Mouse (Mus musculus) spleen, adult 2 months (tissue): Measurements from ENCODE around the gene Angel1. TPM values are rescaled to one million over a fixed set of nuclear protein-coding genes. Genes with fewer than 3 reads are reported as not detected.

Experiments used
- DNase-seq, 2 experiments: peaks; one replicate each; pipeline versions ENCODE4 v3.0.0 to v3.0.0-alpha.2; 2012 to 2021; ENCODE audit warnings: low spot score in 2 of 2, low read depth in 1 of 2
- H3K27ac ChIP-seq: fragments of 200-500 bp; 2 replicates; pipeline ENCODE4 v1.5.1; 2012; ENCODE audit warnings: low read length, inconsistent platforms; ENCODE audit not compliant: insufficient read depth
- H3K27me3 ChIP-seq: fragments of 200-500 bp; 2 replicates; pipeline ENCODE4 v1.6.1; 2012; ENCODE audit warnings: mild to moderate bottlenecking, moderate library complexity, low read length, inconsistent platforms; ENCODE audit not compliant: control insufficient read depth, insufficient read depth
- H3K36me3 ChIP-seq: fragments of 200-500 bp; 2 replicates; pipeline ENCODE4 v1.6.1; 2012; ENCODE audit warnings: mild to moderate bottlenecking, low read length, inconsistent platforms; ENCODE audit not compliant: control insufficient read depth, insufficient read depth
- H3K4me1 ChIP-seq: fragments of 200-500 bp; 2 replicates; pipeline ENCODE4 v1.6.1; 2011; ENCODE audit warnings: inconsistent platforms; ENCODE audit not compliant: control insufficient read depth, insufficient read depth, insufficient read length
- H3K4me3 ChIP-seq: fragments of 200-500 bp; 2 replicates; pipeline ENCODE4 v1.5.1; 2011; ENCODE audit warnings: mild to moderate bottlenecking, inconsistent platforms; ENCODE audit not compliant: insufficient read depth, insufficient read length; ENCODE audit errors: extremely low read depth
- CTCF ChIP-seq: fragments of 200-500 bp; IDR thresholded peaks from 2 replicates; pipeline ENCODE4 v1.5.1; 2011; ENCODE audit warnings: mild to moderate bottlenecking, inconsistent platforms; ENCODE audit not compliant: insufficient read depth, insufficient read length, insufficient replicate concordance; ENCODE audit errors: extremely low read depth
- POLR2A ChIP-seq: fragments of 200-500 bp; IDR thresholded peaks from 2 replicates; pipeline ENCODE4 v1.6.1; 2011; ENCODE audit warnings: low read depth, low read length, inconsistent platforms
- WGBS: fragments of 180-500 bp; shearing (Covaris S2); methylation state at CpG from one replicate; pipeline ENCODE4 v1.1.7; 2018; 5-methylcytosine and 5-hydroxymethylcytosine counted together
- polyA plus RNA-seq: library from polyadenylated mRNA; depleted of rRNA; stranded (reverse); fragments of >200 nt; gene quantifications from 2 replicates; pipeline ENCODE4 v1.2.3, GENCODE M21; 2012

The Angel1 gene
- polyA plus RNA-seq, 1 experiment = 5.0 TPM

GRCm38 (mm10) chr12:86680591-86681193 is 45.6 kb downstream of the Angel1 start:
- no peak overlapping the region for H3K27ac ChIP-seq
- TF ChIP-seq POLR2A = no peak
- TF ChIP-seq CTCF = no peak
- DNase-seq = no peak
- H3K27me3 ChIP-seq = peaks cover 7% of the 10 kb centered on the region
- WGBS = 54% methylated on average over 11 of the region's 11 CpGs
- H3K4me1 ChIP-seq = peaks cover 6% of the 10 kb centered on the region; the same call in 1 of the 2 replicates
- H3K4me3 ChIP-seq = no peak overlapping the region
- no peaks in the 10 kb centered on the region for H3K36me3 ChIP-seq

DNA sequence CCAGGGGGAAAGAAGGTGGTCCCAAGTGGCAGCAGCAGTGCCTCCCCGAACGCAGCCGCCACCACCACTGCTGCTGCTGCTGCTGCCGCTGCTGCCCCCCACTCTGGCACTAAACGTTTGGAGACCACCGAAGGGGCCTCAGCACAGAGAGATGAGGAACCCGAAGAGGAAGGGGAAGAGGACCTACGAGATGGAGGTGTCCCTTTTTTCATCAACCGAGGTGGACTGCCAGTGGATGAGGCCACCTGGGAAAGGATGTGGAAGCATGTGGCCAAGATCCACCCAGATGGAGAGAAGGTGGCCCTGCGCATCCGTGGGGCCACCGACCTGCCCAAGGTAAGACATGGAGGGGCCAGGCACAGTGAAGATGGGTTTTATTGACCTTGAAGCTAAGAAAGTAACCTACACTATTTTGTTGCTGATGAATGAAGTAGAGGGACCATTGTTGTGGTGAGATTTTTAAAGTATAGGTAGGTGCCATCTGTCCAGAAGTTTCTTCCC is 46.2 kb downstream of the Angel1 start:
- H3K27ac ChIP-seq = no peak overlapping the region
- H3K36me3 ChIP-seq = no peaks in the 10 kb centered on the region
- TF ChIP-seq CTCF (no peak), POLR2A (no peak)
- peaks cover 6% of the 10 kb centered on the region; the same call in 1 of the 2 replicates for H3K4me1 ChIP-seq
- H3K27me3 ChIP-seq = peaks cover 7% of the 10 kb centered on the region
- no peak for DNase-seq
- 53% methylated on average over 12 of the region's 12 CpGs for WGBS
- no peak overlapping the region for H3K4me3 ChIP-seq

GRCm38 (mm10) chr12:86679546-86679930 is 46.7 kb downstream of the Angel1 start:
- no peak overlapping the region for H3K27ac ChIP-seq
- WGBS = 19% methylated on average over 9 of the region's 9 CpGs
- DNase-seq = no peak
- H3K4me1 ChIP-seq = peaks cover 6% of the 10 kb centered on the region; the same call in 1 of the 2 replicates
- peak overlapping the region; percentile 58; the same call in 1 of the 2 replicates for H3K4me3 ChIP-seq
- TF ChIP-seq POLR2A = no peak
- TF ChIP-seq CTCF = no peak
- no peaks in the 10 kb centered on the region for H3K36me3 ChIP-seq
- peaks cover 7% of the 10 kb centered on the region for H3K27me3 ChIP-seq

DNA sequence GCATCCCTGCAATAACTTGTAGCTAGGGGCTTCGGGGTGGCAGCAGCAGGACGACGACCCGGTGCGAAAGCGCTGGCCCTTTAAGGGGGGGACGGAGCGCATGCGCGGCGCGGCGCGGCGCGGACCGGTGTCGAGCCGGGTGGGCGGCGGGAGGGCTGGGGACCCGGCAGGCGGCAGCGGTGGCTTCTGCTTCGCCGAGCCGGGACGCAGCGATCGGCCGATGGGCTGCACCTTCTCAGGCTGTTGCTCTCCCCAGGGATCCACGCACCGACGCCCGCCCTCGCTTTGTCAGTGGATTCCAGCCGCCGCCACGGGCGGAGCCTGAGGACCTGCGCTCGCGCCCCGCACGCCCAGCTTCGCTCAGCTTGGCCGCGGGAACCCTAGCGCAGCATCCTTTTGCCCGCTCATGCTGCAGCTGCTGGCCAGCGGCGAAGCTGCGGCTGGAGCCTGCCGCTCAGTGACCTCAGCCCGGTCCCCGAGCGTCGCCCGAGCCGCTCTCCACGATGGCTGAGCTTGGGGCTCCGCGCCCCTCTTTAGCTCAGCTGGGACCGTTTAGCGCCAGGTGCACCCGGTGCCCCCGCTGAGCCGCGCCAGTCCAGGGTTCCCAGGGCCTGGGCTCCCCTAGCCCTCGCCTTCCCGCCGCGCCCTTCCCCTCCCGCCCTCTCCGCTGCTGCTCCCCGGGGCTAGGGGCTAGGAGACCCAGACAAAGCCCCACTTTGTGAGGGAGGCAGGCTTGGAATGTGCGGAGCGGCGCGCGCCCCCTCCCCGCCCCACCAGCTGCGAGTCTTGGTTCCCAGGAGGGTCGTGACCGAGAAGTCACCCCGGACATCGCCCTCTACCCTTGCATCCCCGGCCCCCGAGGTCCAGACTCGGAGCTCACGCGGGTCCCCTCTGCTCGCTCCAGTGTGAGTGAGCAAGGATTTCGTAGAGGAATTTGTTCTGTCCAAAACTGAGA is 47.4 kb downstream of the Angel1 start, which contains the start of gene Vash1:
TSS of gene Vash1 (plus strand) at position 110 of the 955 bp plus-strand sequence.
- DNase-seq = no peak
- Histone ChIP-seq H3K36me3 (no peaks in the 10 kb centered on the region), H3K27me3 (peaks cover 7% of the 10 kb centered on the region), H3K4me3 (peak within 1 kb of the TSS; percentile 58), H3K4me1 (peaks cover 6% of the 10 kb centered on the region; the same call in 1 of the 2 replicates), H3K27ac (no peak within 1 kb of the TSS)
- WGBS = under 1% methylated on average over 90 of the region's 94 CpGs
- TF ChIP-seq CTCF (no peak), POLR2A (no peak)

DNA sequence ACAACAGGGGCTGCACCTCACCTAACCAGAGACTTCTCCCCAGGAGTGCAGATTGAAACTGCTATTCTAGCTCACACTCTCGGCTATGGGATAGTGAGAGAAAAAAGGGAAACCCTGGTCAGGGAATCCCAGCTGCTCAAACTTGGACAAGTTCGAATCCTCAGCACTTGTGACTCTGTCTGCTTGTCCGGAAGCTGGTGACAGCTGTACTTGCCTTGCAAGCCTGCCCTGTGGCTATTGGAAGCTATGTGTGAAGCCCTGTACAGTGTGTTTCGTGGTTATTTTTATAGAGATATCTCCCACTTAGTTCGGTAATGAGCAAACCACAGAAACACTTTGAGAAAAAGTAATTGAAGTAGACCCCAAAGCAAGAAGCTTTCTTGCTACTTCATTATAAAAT is 53.8 kb downstream of the Angel1 start:
- no peak overlapping the region for H3K4me3 ChIP-seq
- H3K4me1 ChIP-seq = no peaks in the 10 kb centered on the region
- H3K27me3 ChIP-seq = no peaks in the 10 kb centered on the region
- no peak for DNase-seq
- no peak for TF ChIP-seq POLR2A
- TF ChIP-seq CTCF = no peak
- H3K36me3 ChIP-seq = no peaks in the 10 kb centered on the region
- H3K27ac ChIP-seq = no peak overlapping the region
- WGBS = 48% methylated on average over 5 of the region's 5 CpGs

- no peaks in the 10 kb centered on the region for H3K27me3 ChIP-seq
- DNase-seq = no peak
- no peaks in the 10 kb centered on the region for H3K36me3 ChIP-seq
- no peak overlapping the region for H3K27ac ChIP-seq
- H3K4me1 ChIP-seq = no peaks in the 10 kb centered on the region
- TF ChIP-seq POLR2A (no peak), CTCF (no peak)
- 86% methylated on average over 4 of the region's 4 CpGs for WGBS
- H3K4me3 ChIP-seq = no peak overlapping the region
Observed at GRCm38 (mm10) chr12:86672105-86672504, 54.2 kb downstream of the Angel1 start.
